Mouse (Mus musculus) small intestine, adult 2 months (tissue): Measurements from ENCODE around the gene Pkd1. TPM values are rescaled to one million over a fixed set of nuclear protein-coding genes. Genes with fewer than 3 reads are reported as not detected.

Source experiments
- H3K27ac ChIP-seq: fragments of 200-500 bp; 2 replicates; pipeline ENCODE4 v1.5.1; 2012; ENCODE audit warnings: low read depth, low read length, control low read depth, inconsistent platforms; ENCODE audit not compliant: insufficient read depth
- H3K27me3 ChIP-seq: fragments of 200-500 bp; 2 replicates; pipeline ENCODE4 v1.6.1; 2012; ENCODE audit warnings: mild to moderate bottlenecking, moderate library complexity, low read length, inconsistent platforms; ENCODE audit not compliant: control insufficient read depth, insufficient read depth
- H3K36me3 ChIP-seq: fragments of 200-500 bp; 2 replicates; pipeline ENCODE4 v1.6.1; 2012; ENCODE audit warnings: mild to moderate bottlenecking, low read length, control low read depth, inconsistent platforms; ENCODE audit not compliant: control insufficient read depth, insufficient read depth
- H3K4me1 ChIP-seq: fragments of 200-500 bp; 2 replicates; pipeline ENCODE4 v1.6.1; 2012; ENCODE audit warnings: low read length, inconsistent platforms, mixed read lengths; ENCODE audit not compliant: control insufficient read depth, insufficient read depth, insufficient read length
- H3K4me3 ChIP-seq: fragments of 200-500 bp; 2 replicates; pipeline ENCODE4 v1.5.1; 2012; ENCODE audit warnings: low read depth, mild to moderate bottlenecking, control low read depth, inconsistent platforms, low read length, moderate library complexity
- CTCF ChIP-seq: fragments of 200-500 bp; IDR thresholded peaks from 2 replicates; pipeline ENCODE4 v1.5.1; 2012; ENCODE audit warnings: low read depth, mild to moderate bottlenecking, control low read depth, inconsistent platforms, low read length, moderate library complexity, mixed read lengths; ENCODE audit not compliant: insufficient replicate concordance, insufficient read length; ENCODE audit errors: extremely low read depth
- POLR2A ChIP-seq: fragments of 200-500 bp; IDR thresholded peaks from 2 replicates; pipeline ENCODE4 v1.6.1; 2012; ENCODE audit warnings: low read depth, mild to moderate bottlenecking, control low read depth, inconsistent platforms, low read length, moderate library complexity
- WGBS: fragments of 180-500 bp; shearing (Covaris S2); methylation state at CpG from one replicate; pipeline ENCODE4 v1.1.7; 2018; 5-methylcytosine and 5-hydroxymethylcytosine counted together
- polyA plus RNA-seq: library from polyadenylated mRNA; depleted of rRNA; stranded (reverse); fragments of >200 nt; gene quantifications from 2 replicates; pipeline ENCODE4 v1.2.3, GENCODE M21; 2012

Pkd1 gene
- polyA plus RNA-seq, 1 experiment: 31.9 TPM

DNA sequence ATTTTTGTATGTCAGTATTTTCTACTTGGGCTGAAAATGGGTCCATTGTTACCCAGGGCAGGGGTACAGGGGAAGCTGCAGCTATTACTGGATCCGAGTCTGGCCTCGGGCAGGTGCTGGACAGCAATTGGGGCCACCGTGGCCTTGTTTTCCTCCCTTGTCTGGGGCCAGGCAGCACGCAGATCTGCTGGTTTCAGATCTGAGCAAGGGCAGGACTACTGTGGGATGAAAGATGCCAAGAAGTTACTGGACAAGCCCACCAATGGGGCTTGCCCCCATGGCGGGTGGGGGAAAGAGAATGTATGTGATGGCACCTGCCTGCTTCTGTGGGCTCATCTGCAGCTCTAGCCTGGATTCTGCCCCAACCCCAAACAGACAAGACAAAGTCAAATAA lies 46.4 kb downstream of the Pkd1 start:
- Histone ChIP-seq H3K27ac (no peak overlapping the region), H3K27me3 (no peaks in the 10 kb centered on the region), H3K4me3 (no peak overlapping the region), H3K36me3 (peaks cover 66% of the 10 kb centered on the region), H3K4me1 (no peaks in the 10 kb centered on the region)
- 84% methylated on average over 5 of the region's 5 CpGs for WGBS
- TF ChIP-seq CTCF (no peak), POLR2A (no peak)

DNA sequence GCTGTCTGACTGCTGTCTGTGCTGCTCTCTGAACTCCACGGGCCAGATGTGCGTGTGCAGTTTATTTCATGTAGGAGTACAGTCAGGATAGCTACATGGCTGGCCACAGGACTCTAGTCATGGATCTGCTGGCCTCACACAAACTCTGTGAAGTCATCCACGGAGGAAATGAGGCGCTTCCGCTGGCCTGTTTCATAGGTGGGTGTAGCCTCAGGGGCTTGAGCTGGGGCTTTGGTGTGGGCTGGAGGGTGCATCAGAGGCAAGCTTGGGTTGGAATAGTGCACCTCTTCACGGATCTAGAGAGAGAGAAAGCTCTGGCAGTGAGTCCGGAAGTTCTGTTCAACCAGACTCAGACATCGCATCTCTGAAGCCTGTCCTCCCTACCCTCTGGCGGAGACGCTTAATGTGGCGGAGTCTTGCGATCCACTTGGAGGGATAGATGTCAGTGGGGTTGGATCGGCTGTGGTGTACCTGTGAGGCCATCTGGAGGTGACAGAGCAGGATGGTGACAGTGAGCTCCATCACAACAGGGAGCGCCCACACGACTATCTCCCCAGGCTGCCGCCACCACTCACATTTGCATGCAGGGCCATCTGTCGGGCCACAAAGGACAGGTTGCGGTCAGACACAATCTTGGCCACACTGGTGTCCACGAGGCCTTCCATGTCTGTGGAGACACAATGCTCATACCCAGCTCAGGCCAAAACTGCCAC lies 47.0 kb downstream of the Pkd1 start:
- Histone ChIP-seq H3K27me3 (no peaks in the 10 kb centered on the region), H3K27ac (no peak overlapping the region), H3K4me3 (no peak overlapping the region), H3K4me1 (no peaks in the 10 kb centered on the region), H3K36me3 (peaks cover 65% of the 10 kb centered on the region)
- 89% methylated on average over 19 of the region's 19 CpGs for WGBS
- TF ChIP-seq CTCF: no peak
- TF ChIP-seq POLR2A: no peak

DNA sequence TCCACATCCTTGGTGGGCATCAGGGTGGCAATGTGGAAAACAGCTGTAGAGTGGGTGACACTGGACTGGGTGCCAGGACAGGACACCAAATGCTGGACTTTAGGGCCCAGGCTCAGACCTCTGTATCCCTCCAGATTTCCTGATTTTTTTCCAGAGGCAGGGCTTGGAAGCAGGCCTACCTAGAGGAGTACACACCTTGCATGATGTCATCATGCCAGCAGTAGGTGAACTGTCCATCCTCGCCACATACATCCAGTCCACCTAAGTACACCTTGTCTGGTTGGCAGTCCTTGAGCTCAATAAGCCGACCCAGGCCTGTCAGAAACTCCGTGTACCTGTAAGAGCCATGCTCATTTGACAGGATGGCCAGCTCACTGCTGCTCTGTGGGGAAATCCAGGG lies 48.4 kb downstream of the Pkd1 start:
- no peaks in the 10 kb centered on the region for H3K27me3 ChIP-seq
- TF ChIP-seq POLR2A: no peak
- no peak for TF ChIP-seq CTCF
- H3K4me3 ChIP-seq: no peak overlapping the region
- WGBS: 88% methylated on average over 3 of the region's 3 CpGs
- no peaks in the 10 kb centered on the region for H3K4me1 ChIP-seq
- no peak overlapping the region for H3K27ac ChIP-seq
- peaks cover 67% of the 10 kb centered on the region for H3K36me3 ChIP-seq

DNA sequence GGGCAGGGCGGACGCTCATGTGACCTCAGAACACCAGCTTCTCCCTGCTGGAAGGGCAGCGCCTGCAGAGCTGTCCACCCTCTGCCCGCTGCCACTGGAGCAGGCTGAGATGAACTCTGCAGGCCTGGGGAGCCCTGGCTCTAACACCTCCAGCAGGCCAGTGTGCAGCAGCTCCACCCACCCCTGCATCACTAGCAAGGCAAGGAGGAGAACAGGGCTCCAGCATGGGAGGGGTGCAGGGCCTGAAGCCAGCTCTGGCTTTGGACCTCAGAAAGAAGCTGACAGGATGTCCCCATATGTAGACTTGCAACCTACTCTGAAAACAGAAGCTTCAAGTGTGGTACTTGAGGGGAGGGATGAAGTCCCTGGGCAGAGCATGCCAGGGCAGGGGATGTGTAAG lies 50.9 kb downstream of the Pkd1 start:
- H3K36me3 ChIP-seq: peaks cover 58% of the 10 kb centered on the region
- H3K27ac ChIP-seq: no peak overlapping the region
- TF ChIP-seq POLR2A: no peak
- no peak for TF ChIP-seq CTCF
- 96% methylated on average over 4 of the region's 4 CpGs for WGBS
- H3K4me1 ChIP-seq: no peaks in the 10 kb centered on the region
- H3K4me3 ChIP-seq: no peak overlapping the region
- no peaks in the 10 kb centered on the region for H3K27me3 ChIP-seq

DNA sequence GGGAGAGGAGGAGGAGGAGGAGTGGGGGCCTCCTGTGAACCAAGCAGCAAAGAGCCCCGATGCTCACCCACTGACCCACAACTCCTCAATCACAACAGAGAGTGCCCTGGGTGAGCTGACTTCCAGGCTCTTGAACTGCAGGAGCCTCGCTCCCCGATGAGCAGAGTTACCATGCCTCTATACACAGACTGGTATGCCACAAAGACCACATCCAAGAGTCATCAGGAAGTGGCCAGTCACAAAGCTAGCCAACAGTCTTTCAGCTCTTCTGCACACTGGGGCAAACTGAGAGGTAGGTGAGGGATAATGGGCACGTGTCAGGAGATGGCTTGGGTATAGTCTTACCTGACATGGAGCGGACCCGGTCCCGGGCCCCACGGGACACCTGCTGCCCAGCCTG lies 54.3 kb downstream of the Pkd1 start:
- no peak overlapping the region for H3K27ac ChIP-seq
- TF ChIP-seq POLR2A (no peak), CTCF (no peak)
- WGBS: 82% methylated on average over 8 of the region's 8 CpGs
- H3K4me1 ChIP-seq: no peaks in the 10 kb centered on the region
- H3K4me3 ChIP-seq: no peak overlapping the region
- H3K27me3 ChIP-seq: no peaks in the 10 kb centered on the region
- peaks cover 55% of the 10 kb centered on the region for H3K36me3 ChIP-seq

DNA sequence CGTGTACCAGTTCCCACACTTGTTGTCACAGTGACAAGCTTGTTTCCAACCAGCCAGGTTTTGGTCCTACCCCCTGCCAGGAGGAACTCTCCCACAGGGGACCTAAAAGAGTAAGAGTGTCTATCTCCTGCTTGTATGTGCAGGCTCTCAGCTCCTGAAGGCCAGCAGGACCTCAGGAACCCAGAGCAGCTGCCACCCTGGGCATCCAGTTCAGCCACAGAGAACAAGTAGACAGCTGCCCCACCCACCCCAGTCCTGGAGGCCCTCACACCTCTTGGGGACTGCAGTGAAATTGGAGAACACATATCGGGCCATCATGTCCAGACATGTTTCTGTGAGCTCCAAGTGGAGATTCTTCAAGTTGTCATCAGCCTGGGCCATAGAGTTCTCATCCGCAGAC lies 54.9 kb downstream of the Pkd1 start:
- Histone ChIP-seq H3K27me3 (no peaks in the 10 kb centered on the region), H3K4me1 (no peaks in the 10 kb centered on the region), H3K4me3 (no peak overlapping the region), H3K36me3 (peaks cover 51% of the 10 kb centered on the region), H3K27ac (no peak overlapping the region)
- TF ChIP-seq POLR2A (no peak), CTCF (no peak)
- 94% methylated on average over 3 of the region's 3 CpGs for WGBS

DNA sequence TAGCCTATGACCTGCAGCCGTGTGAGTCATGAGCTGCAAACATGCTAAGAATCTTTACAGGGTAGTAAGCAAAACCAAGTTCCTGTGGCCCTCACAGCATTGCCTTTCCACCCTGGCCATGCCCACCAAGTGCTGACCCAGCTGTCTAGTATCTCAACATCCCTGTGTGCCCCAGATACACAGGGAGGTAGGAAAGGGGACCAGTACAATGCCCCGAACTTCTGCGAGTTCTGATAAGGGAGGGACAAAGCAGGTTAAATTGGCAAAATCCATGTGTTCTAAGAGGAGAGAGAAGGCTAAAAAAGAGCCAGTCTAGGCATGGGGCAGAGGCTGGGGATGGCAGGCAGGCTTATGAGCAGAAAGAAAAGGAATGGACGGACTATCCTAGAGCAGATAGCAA lies 58.7 kb downstream of the Pkd1 start:
- Histone ChIP-seq H3K27ac (no peak overlapping the region), H3K27me3 (no peaks in the 10 kb centered on the region), H3K36me3 (peaks cover 37% of the 10 kb centered on the region), H3K4me1 (no peaks in the 10 kb centered on the region), H3K4me3 (no peak overlapping the region)
- WGBS: 90% methylated on average over 4 of the region's 4 CpGs
- TF ChIP-seq CTCF: no peak
- no peak for TF ChIP-seq POLR2A
